Mouse (Mus musculus) thymus, postnatal 10 days (tissue): ENCODE results near the gene Rasgrp4.
"Not testable (repeated sequence)": the region's sequence is repeated elsewhere in the genome, so short reads cannot be mapped to it uniquely, and the experiment has no call there.

Source experiments
- DNase-seq, 2 experiments: peaks; one replicate each; pipeline ENCODE4 v3.0.0; 2021; ENCODE audit warnings: low spot score in 2 of 2

Rasgrp4 gene

DNA sequence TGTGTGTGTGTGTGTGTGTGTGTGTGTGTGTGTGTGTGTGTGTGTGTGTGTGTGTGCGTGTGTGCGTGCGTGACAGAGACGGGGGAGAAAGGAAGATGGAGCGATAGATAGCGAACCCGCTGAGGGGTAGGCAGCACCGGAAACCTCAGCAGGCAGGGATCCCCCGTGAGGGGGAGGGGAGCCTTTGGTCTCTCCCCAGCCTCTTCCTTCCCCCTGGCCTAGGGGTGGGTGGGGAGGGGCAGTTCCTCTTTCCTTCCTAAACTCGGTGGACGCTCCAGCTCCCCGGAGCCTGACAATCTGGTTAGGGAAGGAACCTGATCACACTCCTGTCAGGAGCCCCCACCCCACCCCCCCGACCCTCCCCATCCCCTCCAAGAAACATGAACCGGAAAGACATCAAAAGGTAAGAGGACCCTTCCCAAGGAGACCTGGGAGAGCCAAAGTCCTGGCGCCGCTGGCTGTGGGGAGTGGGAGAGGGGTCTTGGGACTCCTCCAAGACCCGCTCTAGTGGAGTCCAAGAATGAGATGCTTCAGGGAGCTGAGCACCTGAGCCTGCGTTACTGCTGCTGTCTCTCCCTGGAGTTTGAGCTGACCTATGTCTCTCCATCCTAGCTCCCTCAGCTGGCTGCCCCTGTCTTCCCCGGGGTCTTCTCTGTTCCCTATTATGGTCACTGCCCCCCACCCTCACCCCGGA, at the start of gene Rasgrp4:
Gene Rasgrp4, plus strand, starts transcription at position 159 of the 694 bp plus-strand sequence.
- peak; percentile 87 to 89 for DNase-seq

GRCm38 (mm10) chr7:29085981-29086380, 48.7 kb upstream of the Rasgrp4 start:
- no peak for DNase-seq

- DNase-seq = no peak
Measured at GRCm38 (mm10) chr7:29086902-29087301, 47.7 kb upstream of the Rasgrp4 start.

DNA sequence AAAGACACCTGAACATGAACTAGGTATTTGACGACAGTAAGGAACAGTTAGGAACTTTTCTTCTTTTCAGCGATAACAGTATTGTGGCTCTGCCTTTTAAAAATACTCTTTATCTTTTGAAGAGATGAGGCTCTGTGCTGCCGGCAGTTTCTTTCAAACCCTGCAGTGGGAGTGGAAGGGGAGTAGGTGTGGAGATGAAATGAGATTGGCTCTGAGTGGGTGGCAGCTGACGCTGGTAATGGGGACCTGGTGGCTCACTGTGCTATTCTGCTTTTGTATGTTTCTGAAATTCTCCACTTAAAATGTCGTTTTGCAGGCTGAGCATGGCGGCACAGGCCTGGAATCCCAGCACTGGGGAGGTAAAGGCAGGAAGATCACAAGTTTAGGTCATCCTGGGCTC, 45.8 kb upstream of the Rasgrp4 start:
- no peak for DNase-seq

DNA sequence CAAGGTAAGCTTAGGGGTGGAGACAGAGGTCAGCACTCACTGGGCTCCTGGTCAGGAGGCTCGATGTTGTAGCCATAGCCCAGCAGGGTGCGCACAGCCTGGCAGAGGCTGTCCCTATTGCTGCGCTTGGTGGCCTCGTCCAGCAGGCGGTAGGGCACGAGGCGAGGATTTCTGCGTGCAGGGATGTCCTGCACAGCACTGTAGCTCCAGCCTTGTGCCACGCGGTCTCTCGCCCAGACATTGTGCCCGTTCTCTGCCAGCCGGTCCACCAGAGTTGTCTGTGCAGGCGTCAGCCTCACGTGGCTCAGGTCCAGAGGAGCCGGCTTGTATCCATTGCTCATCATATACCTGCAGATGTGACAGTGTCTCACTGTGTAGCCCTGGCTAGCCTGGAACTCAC, 37.5 kb upstream of the Rasgrp4 start:
- no peak for DNase-seq

- no peak for DNase-seq
Measured at GRCm38 (mm10) chr7:29101286-29102017, 33.2 kb upstream of the Rasgrp4 start.

DNA sequence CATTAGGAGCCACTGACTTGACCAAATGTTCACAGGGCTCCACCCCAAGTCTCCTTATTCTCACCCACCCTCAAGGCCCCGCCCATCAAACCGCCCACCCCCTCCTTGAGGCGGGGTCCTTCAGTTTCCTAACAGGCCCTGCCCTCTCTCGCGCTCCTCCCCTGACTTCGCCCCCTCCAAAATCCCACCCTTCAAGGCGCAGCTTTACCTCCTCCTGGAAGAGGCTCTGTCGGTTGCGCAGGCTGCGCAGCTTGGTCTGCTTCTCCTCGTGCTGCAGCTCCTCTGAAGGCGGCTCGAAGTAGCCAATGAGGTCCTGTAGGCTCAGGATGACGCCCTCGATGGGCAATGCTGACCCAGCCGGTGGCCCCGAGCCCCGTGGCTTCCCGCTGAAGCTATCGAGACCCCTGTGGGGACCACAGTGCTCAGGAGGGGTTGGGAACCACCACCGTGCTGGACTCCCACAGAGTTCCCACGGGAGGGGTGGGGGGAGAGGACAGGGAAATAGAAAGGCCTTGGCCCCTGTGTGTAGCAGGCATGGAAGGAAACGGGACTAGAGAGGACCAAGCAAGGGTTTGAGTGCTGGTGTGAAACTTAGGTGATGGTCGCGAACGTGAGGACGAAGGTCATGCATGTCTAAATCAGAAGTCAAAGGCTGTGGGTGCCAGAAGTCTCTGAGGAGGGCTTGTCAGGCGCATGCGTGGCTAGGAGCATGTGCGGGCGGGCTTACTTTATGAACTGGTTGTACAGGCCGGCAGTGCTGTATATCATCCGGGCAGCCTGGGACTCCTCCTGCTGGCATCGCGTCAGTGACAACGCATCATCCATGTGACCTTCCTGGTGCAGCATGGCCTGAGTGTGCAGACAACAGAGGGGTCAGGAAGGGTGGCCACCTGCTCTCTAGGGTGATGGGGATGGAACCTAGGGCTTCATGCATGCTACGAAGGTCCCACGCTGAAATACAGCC, 25.4 kb upstream of the Rasgrp4 start:
- peak; percentile 25 to 36 for DNase-seq

DNA sequence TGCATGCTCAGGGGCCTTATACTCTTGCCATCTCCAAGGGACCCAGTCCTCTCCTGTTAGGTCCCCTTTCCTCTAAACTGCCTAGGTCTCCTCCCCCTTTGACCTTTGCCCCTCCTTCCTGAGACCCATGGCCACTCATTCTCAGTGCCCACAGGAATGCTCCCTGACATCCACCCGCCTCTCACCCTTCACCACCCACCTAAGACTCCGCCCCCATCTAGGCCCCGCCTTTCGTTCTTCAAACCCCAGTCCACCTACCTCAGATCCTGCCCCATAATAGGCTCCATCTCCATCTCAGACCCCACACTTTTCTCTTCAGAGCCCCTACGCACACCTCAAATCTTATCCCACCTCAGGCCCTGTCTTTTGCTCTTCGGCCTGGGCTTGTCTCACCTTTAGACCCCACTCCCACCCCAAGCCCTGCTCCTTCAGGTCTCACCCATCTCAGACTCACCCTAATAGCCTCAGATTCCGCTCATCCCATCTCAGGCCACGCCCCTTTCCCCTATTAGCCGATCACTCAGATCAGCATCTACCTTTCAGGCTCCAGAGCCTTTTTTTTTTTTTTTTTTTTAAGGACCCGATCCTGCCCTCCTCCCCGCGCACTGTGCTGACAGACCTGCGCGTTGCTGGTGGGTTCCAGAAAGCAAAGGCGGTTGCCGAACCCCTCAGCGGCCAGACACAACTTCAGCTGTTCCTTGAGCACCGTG, 16.4 kb upstream of the Rasgrp4 start:
- DNase-seq = no peak

- DNase-seq = no peak
Measured at GRCm38 (mm10) chr7:29119526-29119925, 15.1 kb upstream of the Rasgrp4 start.

DNA sequence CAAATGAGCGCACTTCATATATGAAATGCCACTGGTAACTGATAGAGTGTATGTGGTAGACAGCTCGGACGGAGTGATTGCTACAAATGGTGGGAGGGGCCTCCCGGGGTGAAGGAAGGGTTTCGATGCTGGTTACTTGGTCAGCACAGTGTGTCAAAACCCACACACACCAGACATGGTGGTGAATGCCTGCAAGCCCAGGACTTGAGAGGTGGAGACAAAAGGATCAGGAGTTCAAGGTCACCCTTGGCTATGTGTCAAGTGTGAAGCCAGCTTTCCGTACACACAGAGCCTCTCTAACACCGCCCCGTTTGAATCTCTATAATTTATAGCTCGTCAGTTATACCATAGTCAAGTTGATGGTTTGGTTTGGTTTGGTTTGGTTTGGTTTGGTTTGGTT, 11.8 kb upstream of the Rasgrp4 start:
- no peak for DNase-seq

DNA sequence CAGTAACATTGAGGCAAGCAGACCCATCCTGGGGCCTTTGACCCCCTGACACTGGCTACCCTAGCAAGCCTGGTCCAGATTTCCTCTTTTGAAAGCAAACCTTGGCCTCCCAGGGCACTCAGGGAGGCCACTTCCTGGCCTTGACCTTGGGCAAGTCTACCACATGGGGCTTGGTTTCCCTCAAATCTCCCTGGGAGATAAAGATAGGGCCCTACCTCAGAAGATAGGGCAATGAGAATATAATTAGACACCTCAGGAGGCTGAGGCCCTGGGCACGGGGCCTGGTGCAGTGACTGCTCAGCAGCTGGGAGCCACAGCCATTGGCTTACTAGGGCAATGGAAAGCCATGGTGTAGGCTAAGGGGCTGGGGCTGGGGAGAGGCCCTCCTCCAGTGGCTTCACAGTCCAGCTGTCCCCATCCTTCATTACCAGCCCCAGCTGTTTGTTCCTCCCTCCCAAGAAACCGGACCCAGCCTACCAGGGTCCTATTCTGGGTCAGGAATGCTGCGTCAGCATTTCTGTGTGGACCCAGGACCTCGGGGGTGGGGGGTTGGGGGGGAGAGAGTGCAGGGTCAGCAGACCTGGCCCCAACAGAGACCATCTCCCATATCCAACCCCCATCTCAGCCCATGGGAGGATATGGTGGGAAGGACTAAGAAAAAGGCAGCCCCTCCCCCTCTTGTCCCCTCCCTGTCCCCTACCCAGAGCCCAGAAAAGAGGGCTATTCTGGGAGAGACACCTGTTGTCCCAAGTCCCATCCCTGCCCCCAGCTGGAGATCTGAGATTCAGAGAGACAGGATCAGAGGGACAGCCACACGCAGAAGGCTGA, 10.9 kb upstream of the Rasgrp4 start:
- no peak for DNase-seq

GRCm38 (mm10) chr7:29124970-29125369, 9.7 kb upstream of the Rasgrp4 start, which contains the start of gene Ryr1:
Gene Ryr1 (minus strand): TSS chr7:29125179.
- peak; percentile 50 to 66 for DNase-seq

GRCm38 (mm10) chr7:29126173-29126915, 8.3 kb upstream of the Rasgrp4 start:
- DNase-seq = peak; percentile 72 to 85

DNA sequence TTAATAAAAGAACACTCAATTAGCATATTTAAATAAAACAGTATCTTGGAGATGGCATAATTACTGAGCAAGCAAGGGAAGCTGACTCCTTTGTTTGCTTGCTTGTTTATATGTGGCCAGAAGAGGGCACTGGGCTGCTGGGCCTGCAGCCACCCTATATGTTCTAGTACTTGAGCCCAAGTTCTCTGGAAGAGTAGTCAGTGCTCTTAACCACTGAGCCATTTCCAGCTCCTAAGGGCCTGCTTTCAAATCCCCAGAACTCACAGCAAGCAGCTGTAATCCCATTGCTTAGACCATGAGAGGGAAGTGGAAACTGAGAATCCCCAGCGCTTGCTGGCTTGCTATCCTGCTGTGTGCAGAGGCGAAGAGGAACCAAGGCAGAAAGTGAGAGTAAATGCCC, 5.9 kb upstream of the Rasgrp4 start:
- DNase-seq = peak in 1 of 2 experiments; percentile 44

DNA sequence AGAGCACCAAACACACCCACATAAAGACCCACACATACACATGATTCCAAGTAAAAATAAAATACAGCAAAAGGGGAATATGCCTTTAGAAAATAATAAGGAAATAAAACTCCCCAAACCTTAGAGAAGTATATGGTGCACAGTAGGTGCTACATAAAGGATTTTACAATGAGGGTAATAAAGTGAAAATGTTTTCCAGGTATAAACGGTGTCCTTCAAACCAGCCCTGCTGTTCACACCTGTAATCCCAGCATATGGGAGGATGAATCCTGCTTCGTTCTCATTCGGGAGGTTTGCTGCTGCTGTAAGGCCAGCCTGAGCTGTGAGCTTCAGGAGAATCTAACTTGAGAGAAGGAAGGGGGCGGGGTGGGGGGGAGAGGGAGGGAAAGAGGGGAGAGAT, 421 bp upstream of the Rasgrp4 start:
- no peak for DNase-seq

DNA sequence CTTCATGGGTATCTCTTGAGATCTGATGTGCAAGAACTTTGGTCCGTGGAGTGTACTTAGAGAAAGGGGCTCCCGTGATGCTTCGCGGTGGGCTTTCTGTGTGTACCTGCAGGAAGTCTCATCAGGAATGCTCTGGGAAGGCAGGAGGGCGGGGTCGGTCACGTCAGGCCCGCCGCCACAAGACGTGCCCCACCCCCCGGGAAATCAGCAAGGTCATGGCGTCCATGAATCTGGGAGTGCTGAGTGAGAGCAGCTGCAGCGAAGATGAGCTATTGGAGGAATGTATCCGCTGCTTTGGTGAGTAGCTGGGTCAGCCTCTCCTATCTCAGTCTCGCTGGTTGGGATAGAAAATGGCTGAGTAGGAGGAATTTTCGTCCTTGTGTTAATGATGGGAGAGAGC, 2.8 kb downstream of the Rasgrp4 start:
- no peak for DNase-seq

- not testable (repeated sequence) for DNase-seq
Measured at GRCm38 (mm10) chr7:29139237-29139636, 4.6 kb downstream of the Rasgrp4 start.

- DNase-seq = peak; percentile 65 to 67
Measured at GRCm38 (mm10) chr7:29141416-29141815, 6.8 kb downstream of the Rasgrp4 start.

DNA sequence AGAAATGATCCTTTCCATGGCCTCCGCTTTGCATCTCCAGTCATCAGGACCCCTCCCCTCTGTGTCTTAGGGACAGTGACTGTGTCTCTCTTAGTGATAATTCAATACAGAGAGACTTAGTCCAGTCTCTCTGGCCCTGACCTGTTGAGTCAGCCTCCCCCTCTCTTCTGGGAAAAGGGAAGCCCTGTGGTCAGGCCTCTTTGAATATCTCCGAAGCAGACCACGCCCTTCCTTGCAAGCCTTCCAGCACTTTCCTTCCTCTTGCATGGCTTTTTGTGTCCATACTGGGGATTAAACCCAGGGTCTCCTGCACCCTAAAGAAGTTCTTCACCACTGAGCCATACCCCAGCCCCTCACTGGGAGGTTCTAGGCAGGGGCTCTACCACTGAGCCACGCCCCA, 9.4 kb downstream of the Rasgrp4 start:
- DNase-seq = no peak
